Mouse (Mus musculus) effector memory CD4-positive, alpha-beta T cell, adult 7 months (primary cell): Measurements from ENCODE around the gene Prkag2. TPM values are rescaled to one million over a fixed set of nuclear protein-coding genes. Genes with fewer than 3 reads are reported as not detected.

Source experiments
- polyA plus RNA-seq: library from polyadenylated mRNA; unstranded; fragments of 100-300 nt; shearing (Covaris generic); gene quantifications from one replicate; pipeline ENCODE4 v1.2.1, GENCODE M21; 2017

Gene Prkag2
- polyA plus RNA-seq: 12.3 TPM

GRCm38 (mm10) chr5:25100516-25101125, at the start of gene Prkag2:
TSS of gene Prkag2 (minus strand) at chr5:25100642.

GRCm38 (mm10) chr5:24842274-24843102, 258.0 kb downstream of the Prkag2 start, which contains the start of gene Rheb:
TSS of gene Rheb (minus strand) at chr5:24842624.

Other genes with a start within 250 kb of the Prkag2 start
- gene Galntl5, start 80.8 kb upstream of the Prkag2 start, polyA plus RNA-seq: not detected
- gene Galnt11, start 121.3 kb upstream of the Prkag2 start, polyA plus RNA-seq: 25.6 TPM
- gene E130116L18Rik, start 122.5 kb upstream of the Prkag2 start, polyA plus RNA-seq: not detected